Mouse (Mus musculus) neutrophil, adult 5-6 weeks (primary cell): ENCODE measurements around the gene Rxrg. TPM values are rescaled to one million over a fixed set of nuclear protein-coding genes. Genes with fewer than 3 reads are reported as not detected.

Experiments
- total RNA-seq: library from RNA; stranded (forward); fragments of 200-1000 nt; gene quantifications from 2 replicates; pipeline ENCODE4 v1.2.3, GENCODE M21; 2017

Gene Rxrg
- total RNA-seq, 1 experiment from 2014 or later = not detected

Other genes starting within 250 kb of the Rxrg start
- 14.0 and 16.1 TPM in 2 replicates for gene Aldh9a1, start 248.4 kb upstream of the Rxrg start, total RNA-seq
- gene Mgst3, start 204.5 kb upstream of the Rxrg start, total RNA-seq = 3.1 and 3.5 TPM in 2 replicates
- not detected in 2 replicates for gene Lrrc52, start 131.6 kb upstream of the Rxrg start, total RNA-seq
- gene Lmx1a, start 90.9 kb downstream of the Rxrg start, total RNA-seq = not detected in 2 replicates